Mouse (Mus musculus) heart, embryonic 15.5 days (tissue): ENCODE measurements around the gene Mcpt1. TPM values are rescaled to one million over a fixed set of nuclear protein-coding genes. Genes with fewer than 3 reads are reported as not detected.
"Not testable (repeated sequence)": the region's sequence is repeated elsewhere in the genome, so short reads cannot be mapped to it uniquely, and the experiment has no call there.

ENCODE experiments used
- ATAC-seq: fragments of 200-750 bp; cut with Nextera tagmentation; replicated peaks from 2 replicates; pipeline ENCODE4 v1.8.0; 2017; ENCODE audit warnings: low read depth, moderate TSS enrichment; ENCODE audit not compliant: insufficient number of reproducible peaks, insufficient read depth, low FRiP score
- H3K27ac ChIP-seq: fragments of 300-500 bp; sonication (generic); 2 replicates; pipeline ENCODE4 v1.5.1; 2015; ENCODE audit warnings: mild to moderate bottlenecking, inconsistent platforms
- H3K27me3 ChIP-seq: fragments of 300-500 bp; sonication (generic); 2 replicates; pipeline ENCODE4 v1.6.1; 2015; ENCODE audit warnings: inconsistent platforms
- H3K36me3 ChIP-seq: fragments of 300-500 bp; sonication (generic); 2 replicates; pipeline ENCODE4 v1.6.1; 2015; ENCODE audit warnings: mild to moderate bottlenecking, inconsistent platforms
- H3K4me1 ChIP-seq: fragments of 300-500 bp; sonication (generic); replicated peaks from 2 replicates; pipeline ENCODE4 v1.6.1; 2015; ENCODE audit warnings: inconsistent platforms
- H3K4me2 ChIP-seq: fragments of 300-500 bp; sonication (generic); 2 replicates; pipeline ENCODE4 v1.6.1; 2015; ENCODE audit warnings: inconsistent platforms, mild to moderate bottlenecking, moderate library complexity
- H3K4me3 ChIP-seq: fragments of 300-500 bp; sonication (generic); 2 replicates; pipeline ENCODE4 v1.5.1; 2015; ENCODE audit warnings: mild to moderate bottlenecking, inconsistent platforms
- H3K9ac ChIP-seq: fragments of 300-500 bp; sonication (generic); 2 replicates; pipeline ENCODE4 v1.6.1; 2015; ENCODE audit warnings: mild to moderate bottlenecking, inconsistent platforms
- H3K9me3 ChIP-seq: fragments of 300-500 bp; sonication (generic); replicated peaks from 2 replicates; pipeline ENCODE4 v1.6.1; 2016; ENCODE audit warnings: inconsistent platforms
- WGBS: fragments of 180-500 bp; shearing (Covaris S2); methylation state at CpG from one replicate; pipeline ENCODE4 v1.1.7; 2015; ENCODE audit warnings: mixed read lengths; 5-methylcytosine and 5-hydroxymethylcytosine counted together
- polyA plus RNA-seq: library from polyadenylated mRNA; unstranded; fragments of >200 nt; fragmentation: Nextera tagmentation; extraction: Ambion mirVana; gene quantifications from 2 replicates; pipeline ENCODE4 v1.2.1, GENCODE M21; 2015

Gene Mcpt1
- not detected in 2 replicates for polyA plus RNA-seq

DNA sequence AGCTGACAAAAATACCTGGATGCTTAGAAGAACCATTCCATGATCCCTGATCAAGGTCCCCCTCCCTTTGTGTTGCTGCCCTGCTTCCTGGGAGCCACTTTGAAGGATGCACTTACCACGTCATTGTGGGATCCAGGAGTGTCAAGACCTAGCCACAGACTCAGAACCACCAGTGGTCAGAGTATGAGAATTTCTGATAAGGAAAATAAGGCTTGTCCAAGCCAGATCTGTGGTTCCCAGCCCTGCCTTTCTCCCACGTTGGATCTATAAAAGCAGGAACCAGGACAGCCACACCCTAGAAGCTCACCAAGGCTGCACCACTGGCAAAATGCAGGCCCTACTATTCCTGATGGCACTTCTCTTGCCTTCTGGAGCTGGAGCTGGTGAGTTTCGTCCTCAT lies at the start of gene Mcpt1:
Mcpt1 (plus strand) TSS at position 301 of the 400 bp plus-strand sequence.
- not testable (repeated sequence) for H3K4me2 ChIP-seq, H3K9me3 ChIP-seq, H3K4me1 ChIP-seq, H3K27ac ChIP-seq, ATAC-seq, H3K4me3 ChIP-seq, H3K27me3 ChIP-seq, H3K36me3 ChIP-seq, H3K9ac ChIP-seq
- WGBS = 65% methylated on average over 3 of the region's 3 CpGs

DNA sequence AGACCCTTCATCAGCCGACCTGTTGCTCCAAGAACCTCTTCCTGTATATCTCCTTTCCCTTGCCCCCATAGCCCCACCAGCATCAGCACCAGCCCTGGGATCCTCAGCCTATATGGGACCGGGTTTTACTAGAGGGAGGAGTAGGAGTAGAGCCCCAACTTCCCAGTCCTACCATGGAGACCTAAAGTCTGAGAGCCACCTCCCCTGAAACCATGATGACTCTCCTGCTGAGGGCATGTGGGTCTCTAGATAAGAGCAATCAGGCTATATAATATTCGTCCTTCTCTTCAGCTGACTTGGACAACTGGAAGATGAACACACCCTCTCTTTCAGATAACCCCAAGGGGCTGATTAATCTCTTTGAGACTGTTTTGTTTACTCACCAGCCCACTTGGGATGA lies 30.3 kb upstream of the Mcpt1 start:
- H3K4me3 ChIP-seq = not testable (repeated sequence)
- WGBS = 63% methylated on average over 2 of the region's 3 CpGs

DNA sequence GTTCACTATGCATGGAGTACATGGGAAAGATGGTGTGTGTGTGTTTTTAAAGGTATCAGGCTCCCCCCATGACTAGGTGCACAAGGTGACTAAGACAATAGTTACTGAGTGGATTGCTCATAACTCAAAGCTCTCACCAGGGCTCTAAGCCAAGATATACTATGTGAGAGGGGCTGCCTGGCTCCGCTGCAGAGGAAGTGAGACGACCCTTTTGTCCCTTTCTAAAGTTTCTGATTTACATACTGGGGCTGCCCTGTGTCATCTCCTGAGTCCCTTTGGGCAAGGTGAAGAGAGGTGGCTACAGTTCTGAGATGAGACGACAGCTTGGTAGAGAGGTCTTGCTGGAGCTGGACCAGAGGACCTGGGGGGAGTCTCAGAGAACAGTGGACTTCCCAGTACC lies 4.6 kb upstream of the Mcpt1 start:
- Histone ChIP-seq H3K27me3 (no peaks in the 10 kb centered on the region), H3K4me2 (no peak overlapping the region), H3K36me3 (no peaks in the 10 kb centered on the region), H3K27ac (no peak overlapping the region), H3K9ac (no peak overlapping the region), H3K4me3 (no peak overlapping the region), H3K9me3 (no peaks in the 10 kb centered on the region), H3K4me1 (no peaks in the 10 kb centered on the region)
- 45% methylated on average over 3 of the region's 3 CpGs for WGBS
- no peak for ATAC-seq

More for the DNA sequence above, 30.3 kb upstream of the Mcpt1 start:
- H3K27me3 ChIP-seq, H3K27ac ChIP-seq, H3K9me3 ChIP-seq, H3K4me2 ChIP-seq, ATAC-seq, H3K9ac ChIP-seq, H3K4me1 ChIP-seq, H3K36me3 ChIP-seq: not testable (repeated sequence)

DNA sequence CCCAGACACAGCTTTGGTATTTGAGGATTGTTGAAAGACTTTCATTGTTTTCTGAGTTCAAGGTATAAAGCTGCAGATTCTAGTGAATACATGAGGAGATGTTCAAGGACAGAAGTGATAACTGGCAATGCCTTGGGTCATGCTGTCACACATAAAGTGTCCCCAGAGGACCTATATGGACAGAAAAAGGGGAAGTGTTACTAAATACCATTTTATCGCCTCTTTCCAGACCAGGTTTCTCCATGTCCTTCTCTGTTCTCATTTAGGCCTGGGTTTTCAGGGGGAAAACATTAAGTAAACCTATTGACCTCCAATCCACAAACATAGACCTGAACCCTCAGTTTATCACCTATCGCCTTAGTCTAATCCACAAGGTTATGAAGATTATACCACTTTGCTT lies 3.8 kb upstream of the Mcpt1 start:
- no peak overlapping the region for H3K9ac ChIP-seq
- no peaks in the 10 kb centered on the region for H3K9me3 ChIP-seq
- 88% methylated on average over 2 of the region's 2 CpGs for WGBS
- H3K27ac ChIP-seq = no peak overlapping the region
- H3K36me3 ChIP-seq = no peaks in the 10 kb centered on the region
- no peak overlapping the region for H3K4me2 ChIP-seq
- H3K27me3 ChIP-seq = no peaks in the 10 kb centered on the region
- no peak overlapping the region for H3K4me3 ChIP-seq
- ATAC-seq = no peak
- H3K4me1 ChIP-seq = no peaks in the 10 kb centered on the region

DNA sequence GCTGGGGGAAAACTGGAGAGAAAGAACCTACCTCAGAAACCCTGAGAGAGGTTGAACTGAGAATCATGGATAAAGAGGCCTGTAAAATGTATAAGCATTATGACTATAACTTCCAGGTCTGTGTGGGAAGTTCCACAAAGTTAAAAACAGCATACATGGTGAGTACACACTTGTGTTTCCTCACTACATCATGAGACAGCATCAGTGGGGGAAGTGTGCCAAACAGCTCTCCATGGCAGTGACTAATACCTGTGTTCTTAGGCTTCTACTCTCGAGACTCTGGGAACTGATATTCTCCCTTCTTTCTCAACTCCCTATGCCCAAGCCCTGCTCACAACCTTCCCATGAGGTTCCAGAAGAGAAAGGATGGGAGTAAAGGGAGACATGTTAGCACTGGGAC lies 1.7 kb downstream of the Mcpt1 start:
- no peaks in the 10 kb centered on the region for H3K36me3 ChIP-seq
- H3K9me3 ChIP-seq = no peaks in the 10 kb centered on the region
- 45% methylated on average over 1 of the region's 1 CpGs for WGBS
- H3K27ac ChIP-seq = no peak overlapping the region
- no peak for ATAC-seq
- H3K4me3 ChIP-seq = no peak overlapping the region
- no peak overlapping the region for H3K4me2 ChIP-seq
- H3K4me1 ChIP-seq = no peaks in the 10 kb centered on the region
- H3K9ac ChIP-seq = no peak overlapping the region
- no peaks in the 10 kb centered on the region for H3K27me3 ChIP-seq

DNA sequence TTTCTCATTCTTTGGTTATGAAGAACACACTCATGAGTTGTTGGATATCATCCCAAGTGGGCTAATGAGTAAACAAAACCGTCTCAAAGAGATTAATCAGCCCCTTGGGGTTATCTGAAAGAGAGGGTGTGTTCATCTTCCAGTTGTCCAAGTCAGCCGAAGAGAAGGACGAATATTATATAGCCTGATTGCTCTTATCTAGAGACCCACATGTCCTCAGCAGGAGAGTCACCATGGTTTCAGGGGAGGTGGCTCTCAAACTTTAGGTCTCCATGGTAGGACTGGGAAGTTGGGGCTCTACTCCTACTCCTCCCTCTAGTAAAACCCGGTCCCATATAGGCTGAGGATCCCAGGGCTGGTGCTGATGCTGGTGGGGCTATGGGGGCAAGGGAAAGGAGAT lies 3.5 kb downstream of the Mcpt1 start:
- H3K9me3 ChIP-seq, ATAC-seq, H3K9ac ChIP-seq, H3K4me1 ChIP-seq, H3K4me3 ChIP-seq, H3K27me3 ChIP-seq, H3K36me3 ChIP-seq, H3K27ac ChIP-seq, H3K4me2 ChIP-seq: not testable (repeated sequence)
- WGBS = 64% methylated on average over 4 of the region's 4 CpGs

DNA sequence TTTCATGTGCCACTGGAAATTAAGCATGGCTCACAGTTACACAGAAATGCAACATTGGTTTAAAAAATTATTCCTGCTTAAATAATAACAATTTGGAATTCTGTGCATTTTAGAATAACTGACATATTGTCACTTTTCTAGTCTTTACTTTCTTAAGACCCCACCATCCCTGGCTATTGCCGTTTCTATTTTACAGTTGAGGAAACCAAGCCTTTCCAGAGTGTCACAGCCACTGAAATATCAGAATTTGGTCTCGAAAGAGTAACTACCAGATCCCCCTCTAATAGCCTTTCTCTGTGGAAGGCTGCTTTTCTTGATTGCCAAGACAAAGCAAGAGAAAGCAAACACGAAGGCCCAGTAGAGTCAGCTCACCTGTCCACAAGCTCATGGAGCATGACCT lies 12.6 kb downstream of the Mcpt1 start, which contains the start of gene Mcpt9:
Mcpt9 (minus strand) TSS at position 101 of the 400 bp plus-strand sequence.
- H3K9ac ChIP-seq, H3K4me3 ChIP-seq, H3K4me1 ChIP-seq, H3K9me3 ChIP-seq, H3K27ac ChIP-seq, H3K36me3 ChIP-seq, H3K27me3 ChIP-seq, H3K4me2 ChIP-seq, ATAC-seq: not testable (repeated sequence)
- 74% methylated on average over 3 of the region's 3 CpGs for WGBS

DNA sequence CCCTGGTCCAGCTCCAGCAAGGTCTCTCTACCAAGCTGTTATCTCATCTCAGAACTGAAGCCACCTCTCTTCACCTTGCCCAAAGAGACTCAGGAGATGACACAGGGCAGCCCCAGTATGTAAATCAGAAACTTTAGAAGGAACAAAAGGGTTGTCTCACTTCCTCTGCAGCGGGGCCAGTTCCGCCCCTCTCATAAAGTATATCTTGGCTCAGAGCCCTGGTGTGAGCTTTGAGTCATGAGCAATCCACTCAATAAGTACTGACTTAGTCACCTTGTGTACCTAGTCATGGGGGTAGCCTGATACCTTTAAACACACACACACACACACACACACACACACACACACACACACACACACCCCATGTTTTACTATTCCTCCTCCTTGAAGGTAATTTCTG lies 16.7 kb downstream of the Mcpt1 start:
- no peaks in the 10 kb centered on the region for H3K36me3 ChIP-seq
- no peaks in the 10 kb centered on the region for H3K27me3 ChIP-seq
- no peak overlapping the region for H3K4me3 ChIP-seq
- H3K4me1 ChIP-seq = no peaks in the 10 kb centered on the region
- H3K4me2 ChIP-seq = no peak overlapping the region
- no peaks in the 10 kb centered on the region for H3K9me3 ChIP-seq
- ATAC-seq = no peak
- H3K27ac ChIP-seq = no peak overlapping the region
- WGBS = 50% methylated on average over 2 of the region's 2 CpGs
- no peak overlapping the region for H3K9ac ChIP-seq

DNA sequence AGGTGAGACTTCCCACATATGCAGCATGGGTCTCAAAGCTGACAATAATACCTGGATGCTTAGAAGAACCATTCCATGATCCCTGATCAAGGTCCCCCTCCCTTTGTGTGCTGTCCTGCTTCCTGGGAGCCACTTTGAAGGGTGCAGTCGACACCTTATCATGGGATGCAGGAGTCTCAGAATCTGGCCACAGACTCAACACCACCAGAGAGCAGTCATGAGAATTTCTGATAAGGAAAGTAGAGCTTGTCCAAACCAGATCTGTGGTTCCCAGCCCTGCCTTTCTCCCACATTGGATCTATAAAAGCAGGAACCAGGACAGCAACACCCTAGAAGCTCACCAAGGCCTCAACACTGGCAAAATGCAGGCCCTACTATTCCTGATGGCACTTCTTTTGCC lies 24.0 kb downstream of the Mcpt1 start, which contains the start of gene Mcpt2:
Mcpt2 (plus strand) TSS at position 250 of the 400 bp plus-strand sequence.
- H3K27ac ChIP-seq, ATAC-seq, H3K4me1 ChIP-seq, H3K4me3 ChIP-seq, H3K4me2 ChIP-seq, H3K27me3 ChIP-seq, H3K9ac ChIP-seq, H3K9me3 ChIP-seq, H3K36me3 ChIP-seq: not testable (repeated sequence)
- 28% methylated on average over 1 of the region's 1 CpGs for WGBS

DNA sequence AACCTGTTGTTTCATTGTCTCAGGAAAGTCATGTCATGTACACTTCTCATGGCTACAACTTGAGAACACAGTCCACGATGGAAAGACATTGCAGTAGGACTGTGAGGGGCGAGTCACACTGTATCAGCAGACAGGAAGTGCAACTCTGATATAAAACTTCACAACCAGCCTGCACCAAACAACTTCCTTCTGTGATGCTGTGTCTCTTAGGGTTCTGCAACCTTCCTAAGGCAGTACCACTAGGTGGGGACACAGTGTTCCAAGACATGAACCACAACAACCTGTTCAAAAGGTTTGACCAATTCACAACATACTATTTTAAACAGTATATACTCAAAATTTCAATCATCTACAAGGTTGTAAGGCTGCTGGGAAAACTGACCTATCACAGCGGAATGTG lies 37.6 kb downstream of the Mcpt1 start:
- 0 out of 2 replicates have a peak, but pooled peaks cover 3% of the 10 kb centered on the region for H3K4me1 ChIP-seq

DNA sequence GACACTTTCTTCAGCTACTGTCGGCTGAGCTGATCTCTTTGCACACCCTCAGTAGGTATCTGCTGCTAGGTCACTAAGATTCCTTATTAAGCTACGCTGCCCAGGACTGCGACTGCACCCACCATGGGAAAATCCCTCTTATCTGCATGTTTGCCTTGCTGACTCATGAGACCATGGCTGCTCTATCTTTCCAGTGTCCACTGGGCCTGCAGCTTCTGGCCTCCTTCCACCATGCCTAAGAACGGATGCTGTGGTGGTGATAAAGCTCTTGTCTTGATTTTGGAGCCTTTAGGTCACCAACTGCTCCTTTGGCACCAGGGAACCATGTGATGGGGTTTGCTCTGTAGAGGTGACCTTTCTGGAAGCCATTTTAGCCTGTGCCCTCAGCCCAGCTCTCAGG lies 40.0 kb downstream of the Mcpt1 start:
- 0 out of 2 replicates have a peak, but pooled peaks have one; percentile 43 for ATAC-seq
- 32% methylated on average over 4 of the region's 4 CpGs for WGBS
- no peaks in the 10 kb centered on the region for H3K9me3 ChIP-seq

More for the DNA sequence above, 37.6 kb downstream of the Mcpt1 start:
- Histone ChIP-seq H3K36me3 (no peaks in the 10 kb centered on the region), H3K27ac (no peak overlapping the region), H3K4me3 (no peak overlapping the region), H3K9ac (no peak overlapping the region), H3K27me3 (no peaks in the 10 kb centered on the region), H3K4me2 (no peak overlapping the region), H3K9me3 (no peaks in the 10 kb centered on the region)
- WGBS = 62% methylated on average over 3 of the region's 3 CpGs
- ATAC-seq = no peak

DNA sequence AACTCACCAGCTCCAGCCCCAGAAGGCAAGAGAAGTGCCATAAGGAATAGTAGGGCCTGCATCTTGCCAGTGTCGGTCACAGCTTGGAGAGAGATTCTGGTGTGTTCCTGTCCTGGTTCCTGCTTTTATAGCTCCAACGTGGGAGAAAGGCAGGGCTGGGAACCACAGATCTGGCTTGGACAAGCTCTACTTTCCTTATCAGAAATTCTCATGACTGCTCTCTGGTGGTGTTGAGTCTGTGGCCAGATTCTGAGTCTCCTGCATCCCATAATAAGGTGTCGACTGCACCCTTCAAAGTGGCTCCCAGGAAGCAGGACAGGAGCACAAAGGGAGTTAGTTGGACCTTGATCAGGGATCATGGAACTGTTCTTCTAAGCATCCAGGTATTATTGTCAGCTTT lies 44.4 kb downstream of the Mcpt1 start, which contains the start of gene Mcpt4:
Mcpt4 (minus strand) TSS at position 101 of the 400 bp plus-strand sequence.
- not testable (repeated sequence) for H3K9me3 ChIP-seq, H3K27me3 ChIP-seq, H3K4me3 ChIP-seq, H3K36me3 ChIP-seq, ATAC-seq, H3K9ac ChIP-seq, H3K27ac ChIP-seq, H3K4me1 ChIP-seq, H3K4me2 ChIP-seq
- 62% methylated on average over 3 of the region's 3 CpGs for WGBS

More for the DNA sequence above, 40.0 kb downstream of the Mcpt1 start:
- H3K4me1 ChIP-seq = 0 out of 2 replicates have a peak, but pooled peaks cover 3% of the 10 kb centered on the region
- no peaks in the 10 kb centered on the region for H3K27me3 ChIP-seq
- no peak overlapping the region for H3K9ac ChIP-seq
- H3K4me3 ChIP-seq = no peak overlapping the region
- no peak overlapping the region for H3K4me2 ChIP-seq
- H3K36me3 ChIP-seq = no peaks in the 10 kb centered on the region
- H3K27ac ChIP-seq = no peak overlapping the region
